Mouse (Mus musculus): ENCODE results near the gene Tspan4. TPM values are rescaled to one million over a fixed set of nuclear protein-coding genes. Genes with fewer than 3 reads are reported as not detected.

The Tspan4 gene
- polyA plus RNA-seq, 1 experiment, result 109 TPM

GRCm38 (mm10) chr7:141470637-141470944, 4.4 kb upstream of the Tspan4 start:
- Histone ChIP-seq H3K36me3 (ENCODE audit: control insufficient read depth, insufficient read depth, low read length) (peaks cover 12% of the 10 kb centered on the region), H3K4me1 (ENCODE audit: control insufficient read depth, insufficient read depth, insufficient read length) (peaks cover 21% of the 10 kb centered on the region), H3K4me3 (ENCODE audit: extremely low read depth, insufficient read depth, insufficient read length) (no peak overlapping the region), H3K27ac (ENCODE audit: insufficient read depth, low read length) (no peak overlapping the region), H3K27me3 (ENCODE audit: control insufficient read depth, insufficient read depth, low read length) (peaks cover 3% of the 10 kb centered on the region; the same call in 1 of the 2 replicates)
- TF ChIP-seq CTCF (IDR thresholded peaks at IDR 0.05; ENCODE audit: extremely low read depth, insufficient read depth, insufficient read length, insufficient replicate concordance) (no peak), POLR2A (IDR thresholded peaks at IDR 0.05; ENCODE audit: low read depth, low read length) (no peak)
- WGBS, result 94% methylated on average over 10 of the region's 10 CpGs
- DNase-seq (ENCODE audit: low read depth in 1 of 2, low spot score in 2 of 2), result no peak

DNA sequence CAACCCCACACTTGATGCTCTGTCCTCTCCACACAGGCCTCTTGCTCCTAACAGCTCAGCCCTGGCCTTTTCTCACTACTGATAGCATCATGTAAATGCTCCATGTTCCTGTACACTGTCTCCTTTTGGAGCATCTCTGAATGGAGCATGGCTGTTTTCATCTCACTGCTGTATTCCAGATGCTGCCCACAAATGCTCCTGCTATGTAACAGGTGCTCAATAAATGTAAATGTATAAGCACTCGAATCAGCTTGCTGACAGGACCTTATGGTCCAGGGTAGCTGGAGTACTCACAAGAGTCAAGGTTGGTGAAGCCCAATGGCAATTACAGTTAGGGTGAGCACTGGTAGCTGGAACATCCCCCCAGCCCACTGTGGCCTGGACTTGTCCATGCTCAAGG, 3.8 kb upstream of the Tspan4 start:
- H3K27me3 ChIP-seq (ENCODE audit: control insufficient read depth, insufficient read depth, low read length), result peaks cover 7% of the 10 kb centered on the region; the same call in 1 of the 2 replicates
- peaks cover 12% of the 10 kb centered on the region for H3K36me3 ChIP-seq (ENCODE audit: control insufficient read depth, insufficient read depth, low read length)
- no peak overlapping the region for H3K27ac ChIP-seq (ENCODE audit: insufficient read depth, low read length)
- DNase-seq (ENCODE audit: low read depth in 1 of 2, low spot score in 2 of 2), result no peak
- TF ChIP-seq POLR2A (IDR thresholded peaks at IDR 0.05; ENCODE audit: low read depth, low read length) (no peak), CTCF (IDR thresholded peaks at IDR 0.05; ENCODE audit: extremely low read depth, insufficient read depth, insufficient read length, insufficient replicate concordance) (no peak)
- 95% methylated on average over 1 of the region's 1 CpGs for WGBS
- H3K4me1 ChIP-seq (ENCODE audit: control insufficient read depth, insufficient read depth, insufficient read length), result peaks cover 24% of the 10 kb centered on the region
- H3K4me3 ChIP-seq (ENCODE audit: extremely low read depth, insufficient read depth, insufficient read length), result no peak overlapping the region

- Histone ChIP-seq H3K27ac (ENCODE audit: insufficient read depth, low read length) (no peak overlapping the region), H3K36me3 (ENCODE audit: control insufficient read depth, insufficient read depth, low read length) (peaks cover 12% of the 10 kb centered on the region), H3K27me3 (ENCODE audit: control insufficient read depth, insufficient read depth, low read length) (peaks cover 7% of the 10 kb centered on the region; the same call in 1 of the 2 replicates), H3K4me1 (ENCODE audit: control insufficient read depth, insufficient read depth, insufficient read length) (peaks cover 24% of the 10 kb centered on the region), H3K4me3 (ENCODE audit: extremely low read depth, insufficient read depth, insufficient read length) (no peak overlapping the region)
- 89% methylated on average over 6 of the region's 6 CpGs for WGBS
- TF ChIP-seq CTCF (IDR thresholded peaks at IDR 0.05; ENCODE audit: extremely low read depth, insufficient read depth, insufficient read length, insufficient replicate concordance), result no peak
- TF ChIP-seq POLR2A (IDR thresholded peaks at IDR 0.05; ENCODE audit: low read depth, low read length), result no peak
- DNase-seq (ENCODE audit: low read depth in 1 of 2, low spot score in 2 of 2), result no peak
Observed at GRCm38 (mm10) chr7:141472226-141472625, 2.8 kb upstream of the Tspan4 start.

DNA sequence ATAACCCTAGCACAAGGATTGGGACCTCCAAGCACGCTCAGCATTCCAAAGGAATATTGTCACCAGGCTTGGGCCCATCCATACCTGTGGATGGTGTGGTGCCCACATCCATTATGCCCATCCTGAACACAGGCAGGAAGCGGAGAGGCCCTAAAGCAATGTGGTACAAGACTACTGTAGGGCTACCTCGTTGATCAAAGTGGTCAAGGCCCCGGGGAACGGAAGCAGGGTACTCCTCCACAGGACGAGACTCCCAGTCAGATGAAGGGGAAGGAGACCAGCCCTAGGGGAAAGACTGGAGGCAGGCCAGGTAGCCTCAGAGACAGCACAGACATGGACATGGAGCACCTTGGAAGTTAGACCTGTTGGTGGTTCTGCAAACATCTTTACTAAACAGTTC, 2.3 kb upstream of the Tspan4 start:
- Histone ChIP-seq H3K36me3 (ENCODE audit: control insufficient read depth, insufficient read depth, low read length) (peaks cover 12% of the 10 kb centered on the region), H3K27ac (ENCODE audit: insufficient read depth, low read length) (no peak overlapping the region), H3K4me1 (ENCODE audit: control insufficient read depth, insufficient read depth, insufficient read length) (peaks cover 24% of the 10 kb centered on the region), H3K27me3 (ENCODE audit: control insufficient read depth, insufficient read depth, low read length) (peaks cover 7% of the 10 kb centered on the region; the same call in 1 of the 2 replicates), H3K4me3 (ENCODE audit: extremely low read depth, insufficient read depth, insufficient read length) (no peak overlapping the region)
- DNase-seq (ENCODE audit: low read depth in 1 of 2, low spot score in 2 of 2), result no peak
- 89% methylated on average over 6 of the region's 6 CpGs for WGBS
- TF ChIP-seq CTCF (IDR thresholded peaks at IDR 0.05; ENCODE audit: extremely low read depth, insufficient read depth, insufficient read length, insufficient replicate concordance) (no peak), POLR2A (IDR thresholded peaks at IDR 0.05; ENCODE audit: low read depth, low read length) (no peak)

DNA sequence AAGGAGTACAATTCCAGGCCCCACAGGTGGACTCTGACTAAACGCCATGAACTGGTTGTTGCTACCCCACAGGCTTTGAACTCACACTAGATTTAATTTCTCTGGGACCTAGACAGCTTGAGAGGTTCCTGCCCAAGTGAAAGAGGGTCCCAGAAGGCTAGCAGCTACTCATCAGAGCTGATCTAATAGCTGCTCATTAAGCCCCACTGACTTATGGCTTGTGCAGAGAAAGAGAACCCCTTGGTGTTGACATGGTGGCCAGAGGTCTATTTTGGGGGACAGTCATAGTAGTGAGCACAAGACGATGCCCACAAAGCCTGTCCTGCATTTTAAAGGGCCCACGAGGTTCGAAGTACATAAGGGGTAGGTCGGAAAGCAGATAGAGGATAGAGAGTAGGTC, 880 bp upstream of the Tspan4 start:
- no peak for DNase-seq (ENCODE audit: low read depth in 1 of 2, low spot score in 2 of 2)
- Histone ChIP-seq H3K27me3 (ENCODE audit: control insufficient read depth, insufficient read depth, low read length) (peaks cover 7% of the 10 kb centered on the region; the same call in 1 of the 2 replicates), H3K4me1 (ENCODE audit: control insufficient read depth, insufficient read depth, insufficient read length) (peaks cover 15% of the 10 kb centered on the region), H3K4me3 (ENCODE audit: extremely low read depth, insufficient read depth, insufficient read length) (peak overlapping the region; percentile 74), H3K36me3 (ENCODE audit: control insufficient read depth, insufficient read depth, low read length) (peaks cover 12% of the 10 kb centered on the region), H3K27ac (ENCODE audit: insufficient read depth, low read length) (no peak overlapping the region)
- TF ChIP-seq CTCF (IDR thresholded peaks at IDR 0.05; ENCODE audit: extremely low read depth, insufficient read depth, insufficient read length, insufficient replicate concordance), result no peak
- TF ChIP-seq POLR2A (IDR thresholded peaks at IDR 0.05; ENCODE audit: low read depth, low read length), result no peak
- WGBS, result 8% methylated on average over 5 of the region's 5 CpGs

GRCm38 (mm10) chr7:141475805-141476158, 742 bp downstream of the Tspan4 start:
- Histone ChIP-seq H3K4me1 (ENCODE audit: control insufficient read depth, insufficient read depth, insufficient read length) (peaks cover 16% of the 10 kb centered on the region), H3K27me3 (ENCODE audit: control insufficient read depth, insufficient read depth, low read length) (peaks cover 7% of the 10 kb centered on the region; the same call in 1 of the 2 replicates), H3K27ac (ENCODE audit: insufficient read depth, low read length) (peak overlapping the region; percentile 91), H3K4me3 (ENCODE audit: extremely low read depth, insufficient read depth, insufficient read length) (peak overlapping the region; percentile 74), H3K36me3 (ENCODE audit: control insufficient read depth, insufficient read depth, low read length) (peaks cover 6% of the 10 kb centered on the region)
- DNase-seq (ENCODE audit: low read depth in 1 of 2, low spot score in 2 of 2), result no peak
- TF ChIP-seq POLR2A (IDR thresholded peaks at IDR 0.05; ENCODE audit: low read depth, low read length), result no peak
- no peak for TF ChIP-seq CTCF (IDR thresholded peaks at IDR 0.05; ENCODE audit: extremely low read depth, insufficient read depth, insufficient read length, insufficient replicate concordance)
- WGBS, result 2% methylated on average over 12 of the region's 12 CpGs

- Histone ChIP-seq H3K4me3 (ENCODE audit: extremely low read depth, insufficient read depth, insufficient read length) (peak overlapping the region; percentile 74), H3K4me1 (ENCODE audit: control insufficient read depth, insufficient read depth, insufficient read length) (peaks cover 16% of the 10 kb centered on the region), H3K27ac (ENCODE audit: insufficient read depth, low read length) (peak overlapping the region; percentile 91), H3K27me3 (ENCODE audit: control insufficient read depth, insufficient read depth, low read length) (peaks cover 7% of the 10 kb centered on the region; the same call in 1 of the 2 replicates), H3K36me3 (ENCODE audit: control insufficient read depth, insufficient read depth, low read length) (peaks cover 3% of the 10 kb centered on the region)
- WGBS, result 13% methylated on average over 14 of the region's 17 CpGs
- DNase-seq (ENCODE audit: low read depth in 1 of 2, low spot score in 2 of 2), result peak in 1 of 2 experiments; percentile 54
- TF ChIP-seq POLR2A (IDR thresholded peaks at IDR 0.05; ENCODE audit: low read depth, low read length) (no peak), CTCF (IDR thresholded peaks at IDR 0.05; ENCODE audit: extremely low read depth, insufficient read depth, insufficient read length, insufficient replicate concordance) (no peak)
Observed at GRCm38 (mm10) chr7:141476226-141476980, 1.4 kb downstream of the Tspan4 start.
